Mouse (Mus musculus): Measurements from ENCODE around the gene Nfe2l1. TPM values are rescaled to one million over a fixed set of nuclear protein-coding genes. Genes with fewer than 3 reads are reported as not detected.

Gene Nfe2l1
- total RNA-seq, 1 experiment from 2014 or later, result 601 TPM

DNA sequence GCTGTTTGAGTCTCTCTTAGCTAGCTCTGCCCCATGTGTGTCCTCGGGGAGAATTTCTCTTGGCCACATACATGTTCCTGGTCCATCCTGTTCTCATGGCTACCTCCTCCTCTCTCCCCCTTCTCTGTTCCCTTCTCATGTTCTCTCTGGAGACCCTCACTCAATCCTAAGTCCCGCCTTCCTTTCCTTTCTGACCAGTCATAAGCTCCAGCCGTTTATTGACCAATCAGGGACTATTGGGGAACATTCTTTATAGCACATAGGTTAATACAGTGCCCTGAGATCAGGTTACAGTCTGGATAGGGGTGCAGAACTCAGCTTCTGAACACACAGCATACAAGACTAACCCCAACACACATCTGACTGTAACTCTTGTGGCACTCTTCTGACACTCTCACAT, 17.5 kb upstream of the Nfe2l1 start:
- no peak for DNase-seq

- no peak for DNase-seq
Observed at GRCm38 (mm10) chr11:96843627-96844026, 13.9 kb upstream of the Nfe2l1 start.

DNA sequence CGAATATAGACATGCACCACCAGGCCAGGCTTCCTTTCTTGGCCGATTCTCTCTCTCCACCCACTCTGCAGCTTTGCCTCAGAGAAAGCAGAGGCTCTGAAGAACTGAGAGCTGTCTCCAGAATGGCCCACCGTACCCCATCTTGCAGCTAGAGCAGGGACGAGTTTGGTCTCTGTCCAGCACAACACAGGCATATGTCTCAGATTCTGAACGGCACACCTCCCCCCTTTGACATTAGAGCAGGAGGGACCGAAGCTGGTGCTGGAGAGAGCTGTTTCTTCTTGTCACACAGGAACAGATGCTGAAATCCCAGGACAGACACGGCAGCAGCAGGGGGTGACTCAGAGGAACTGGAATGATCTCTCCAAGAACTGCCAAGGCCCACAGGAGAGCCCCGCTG, 10.5 kb upstream of the Nfe2l1 start:
- DNase-seq, result no peak

DNA sequence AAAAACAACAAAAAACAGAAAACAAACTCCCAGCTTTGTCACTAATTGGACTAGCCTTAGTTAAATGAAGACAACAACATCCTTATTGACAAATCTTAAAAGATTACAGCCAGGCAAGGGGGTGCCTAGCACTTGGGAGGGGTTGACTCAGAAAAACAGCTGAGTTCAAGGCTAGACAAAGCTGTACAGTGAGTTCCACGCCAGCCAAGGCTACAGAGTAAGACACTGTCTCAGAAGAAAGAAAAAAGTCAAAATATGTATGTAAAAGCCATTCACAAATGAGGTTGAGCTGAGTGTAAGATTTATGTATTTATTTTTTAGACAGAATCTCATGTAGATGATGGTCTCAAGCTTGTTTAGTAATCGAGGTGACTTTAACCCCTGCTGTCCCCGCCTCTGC, 10.1 kb upstream of the Nfe2l1 start:
- DNase-seq, result no peak

- DNase-seq, result no peak
Observed at GRCm38 (mm10) chr11:96839428-96839827, 9.7 kb upstream of the Nfe2l1 start.

DNA sequence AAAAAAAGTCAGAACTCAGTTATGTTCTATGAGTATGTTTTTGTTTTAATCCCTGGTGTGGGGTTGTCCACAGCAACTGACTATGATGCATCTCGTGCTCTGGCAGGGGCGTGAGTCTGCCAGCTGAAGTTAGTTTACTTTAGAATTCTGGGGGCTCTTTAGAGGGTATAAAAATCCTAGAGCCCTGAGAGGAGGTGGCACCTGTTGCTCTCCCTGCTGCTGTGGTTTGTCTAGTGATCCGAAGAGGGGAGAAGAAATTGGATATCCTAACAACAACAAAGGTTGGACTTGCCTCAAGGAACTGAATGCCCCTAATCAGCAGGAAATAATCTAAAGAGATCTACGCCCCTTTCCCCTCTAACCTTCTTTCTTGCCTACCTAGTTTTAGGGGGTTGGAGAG, 8.6 kb upstream of the Nfe2l1 start:
- no peak for DNase-seq

DNA sequence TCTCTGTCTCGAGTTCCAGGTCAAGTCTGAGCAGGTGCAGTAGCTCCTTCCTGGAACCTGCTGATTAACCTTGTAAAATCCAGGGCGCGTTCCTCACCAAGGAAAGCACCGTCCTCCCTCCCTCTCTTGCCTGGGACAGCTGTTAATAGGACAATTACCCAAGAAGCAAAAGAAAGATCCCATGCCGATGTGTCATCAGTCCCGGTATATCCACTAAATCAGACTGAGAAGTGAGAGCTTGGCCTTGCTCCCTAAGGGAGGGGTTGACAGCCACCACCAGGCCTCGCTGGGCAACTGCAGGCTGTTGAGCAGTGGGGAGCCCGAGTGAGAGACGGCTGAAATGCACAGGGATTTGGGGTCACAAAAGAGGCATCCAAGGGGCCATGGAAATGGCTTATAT, 7.5 kb upstream of the Nfe2l1 start:
- peak; percentile 44 for DNase-seq

DNA sequence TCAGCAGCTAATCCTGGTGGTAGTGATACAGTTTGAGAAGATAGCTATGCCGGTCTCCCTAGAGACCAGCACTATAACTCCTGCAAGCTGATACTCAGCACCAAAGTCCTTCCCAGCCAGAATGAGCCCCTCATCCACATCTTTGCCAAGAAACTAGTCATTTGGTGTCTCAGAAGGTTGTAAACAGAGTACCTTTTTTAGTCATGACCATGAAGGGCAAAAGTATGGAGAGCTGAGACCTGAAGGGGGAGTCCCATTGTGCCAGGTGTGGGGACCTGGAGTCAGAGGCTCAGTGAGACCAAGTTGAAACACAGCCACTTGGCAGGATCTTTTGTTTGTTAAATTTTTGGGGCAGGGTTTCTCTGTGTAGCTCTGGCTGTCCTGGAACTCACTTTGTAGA, 4.4 kb upstream of the Nfe2l1 start:
- no peak for DNase-seq

DNA sequence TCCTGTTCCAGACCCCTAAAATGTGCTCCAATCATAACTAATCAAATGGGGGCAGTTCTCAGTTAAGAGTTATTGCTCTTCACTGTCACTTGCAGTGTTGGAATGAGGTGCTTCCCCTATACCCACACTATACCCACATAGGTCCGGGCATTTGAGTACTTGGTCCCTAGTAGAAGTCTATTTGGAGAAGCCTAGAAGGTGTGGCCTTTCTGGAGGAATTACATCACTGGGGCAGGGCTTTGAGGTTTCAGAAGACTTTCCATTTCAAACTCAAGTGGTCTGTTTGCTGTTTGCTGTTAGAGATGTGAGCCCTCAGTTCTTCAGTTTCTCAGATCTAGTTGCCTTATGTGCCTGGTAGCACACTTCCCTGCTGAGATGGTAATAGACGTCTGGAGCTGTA, 3.2 kb upstream of the Nfe2l1 start:
- DNase-seq, result no peak

DNA sequence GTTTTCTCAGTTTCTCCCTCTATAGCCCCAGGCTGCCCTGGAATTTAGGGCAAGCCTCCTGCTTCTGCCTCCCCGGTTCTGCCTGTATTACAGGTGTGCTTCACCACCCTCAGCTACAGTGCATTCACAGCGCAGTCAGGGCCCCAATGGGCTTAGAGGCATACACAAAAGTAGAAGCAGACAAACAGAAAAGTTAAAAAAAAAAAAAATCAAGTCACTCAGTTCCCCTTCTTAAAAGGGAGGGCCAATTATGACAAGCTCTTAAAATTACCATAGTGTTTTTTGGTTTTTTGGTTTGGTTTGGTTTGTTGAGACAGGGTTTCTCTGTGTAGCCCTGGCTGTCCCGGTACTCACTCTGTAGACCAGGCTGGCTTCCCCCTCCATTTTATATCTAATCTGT, 2.8 kb upstream of the Nfe2l1 start:
- DNase-seq, result no peak

DNA sequence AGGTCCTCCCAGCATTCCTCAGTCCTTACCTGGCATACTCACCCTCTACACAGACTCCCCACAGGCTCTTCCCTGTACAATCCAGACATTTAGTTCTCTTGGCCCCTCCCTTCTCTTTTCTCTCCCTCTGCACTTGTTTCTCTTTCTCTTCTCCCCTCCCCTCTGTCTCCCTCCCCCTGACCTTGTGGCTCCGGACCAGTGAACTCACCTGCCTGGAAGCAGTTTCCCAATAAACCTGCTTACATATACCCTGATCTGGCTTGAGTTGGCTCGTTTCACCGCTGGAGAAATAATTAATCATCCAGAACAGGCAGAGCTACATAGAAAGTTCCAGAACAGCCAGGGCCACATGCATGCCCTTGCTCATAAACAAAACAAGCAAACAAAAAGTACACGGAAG, 1.7 kb upstream of the Nfe2l1 start:
- no peak for DNase-seq

DNA sequence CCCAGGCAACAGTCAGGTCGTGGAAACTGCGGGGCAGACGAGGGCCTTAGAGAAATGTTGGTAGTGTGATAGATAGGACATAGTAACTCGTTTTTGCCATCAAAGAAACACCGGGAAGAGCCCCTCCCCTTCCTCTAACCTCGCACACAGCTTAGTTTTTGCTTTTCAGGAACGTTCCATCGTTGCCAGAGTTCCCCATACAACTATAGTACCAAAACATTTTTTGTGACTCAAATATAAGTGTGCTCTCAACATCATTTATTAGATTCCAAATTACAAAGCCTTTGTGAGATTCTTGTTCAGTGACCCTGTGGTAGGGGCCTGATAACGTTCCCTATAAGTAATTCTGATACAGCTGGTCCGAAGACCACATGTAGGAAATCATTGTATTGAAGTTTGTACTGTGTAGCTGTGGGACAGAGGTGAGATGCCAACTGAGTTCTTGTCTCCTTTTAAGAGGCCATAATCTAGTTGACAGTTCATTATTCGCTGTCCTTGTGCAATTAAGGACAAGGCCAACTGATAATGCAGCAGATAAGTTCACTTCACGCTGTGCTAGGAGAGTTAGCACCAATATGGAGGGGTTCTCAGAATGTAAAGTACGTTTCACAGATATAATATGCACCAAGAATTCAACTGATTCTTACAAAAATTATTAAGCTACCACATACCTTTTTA, 910 bp upstream of the Nfe2l1 start:
- no peak for DNase-seq

GRCm38 (mm10) chr11:96829403-96829812, 360 bp downstream of the Nfe2l1 start:
- DNase-seq, result peak; percentile 94

DNA sequence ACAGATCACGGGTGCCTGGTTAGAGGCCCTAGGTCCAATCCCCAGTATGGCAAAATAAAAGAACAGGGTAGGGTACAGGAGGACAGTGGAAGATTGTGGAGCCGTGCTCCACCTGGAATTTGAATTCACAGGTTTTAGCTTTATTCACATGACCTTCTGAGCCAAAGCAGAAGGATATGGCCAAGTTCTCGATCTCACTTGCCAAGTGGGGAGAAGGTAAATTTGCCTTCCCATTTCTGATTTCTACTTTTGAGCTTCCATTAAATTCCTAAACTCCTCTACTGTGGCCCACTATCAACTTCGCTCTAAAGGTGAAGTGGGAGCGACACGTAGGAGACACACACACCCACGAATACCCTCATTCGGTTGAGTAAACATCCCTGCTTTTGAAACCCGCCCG, 887 bp downstream of the Nfe2l1 start:
- DNase-seq, result no peak

- no peak for DNase-seq
Observed at GRCm38 (mm10) chr11:96827917-96828316, 1.9 kb downstream of the Nfe2l1 start.

- no peak for DNase-seq
Observed at GRCm38 (mm10) chr11:96827062-96827581, 2.6 kb downstream of the Nfe2l1 start.

DNA sequence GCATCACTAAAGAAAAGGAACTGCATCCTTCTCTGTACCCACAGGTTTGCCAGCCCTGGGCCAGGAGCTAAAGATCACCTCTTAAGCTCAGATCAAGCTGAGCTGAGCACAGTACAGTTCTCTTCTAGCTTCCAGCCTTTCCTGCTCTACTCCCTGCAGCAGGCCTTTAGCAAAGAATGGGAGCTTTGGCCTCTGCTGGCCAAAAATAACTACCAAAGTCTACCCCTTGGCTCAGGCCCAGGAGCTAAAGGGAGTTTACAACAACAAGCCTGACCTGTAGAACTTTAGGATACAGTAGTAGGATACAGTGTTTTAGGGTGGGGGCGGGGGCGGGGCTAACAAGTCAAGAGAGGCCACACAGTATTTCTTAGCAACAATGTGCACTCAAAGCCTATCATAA, 3.3 kb downstream of the Nfe2l1 start:
- no peak for DNase-seq

- peak; percentile 83 for DNase-seq
Observed at GRCm38 (mm10) chr11:96824783-96825495, 4.8 kb downstream of the Nfe2l1 start.

DNA sequence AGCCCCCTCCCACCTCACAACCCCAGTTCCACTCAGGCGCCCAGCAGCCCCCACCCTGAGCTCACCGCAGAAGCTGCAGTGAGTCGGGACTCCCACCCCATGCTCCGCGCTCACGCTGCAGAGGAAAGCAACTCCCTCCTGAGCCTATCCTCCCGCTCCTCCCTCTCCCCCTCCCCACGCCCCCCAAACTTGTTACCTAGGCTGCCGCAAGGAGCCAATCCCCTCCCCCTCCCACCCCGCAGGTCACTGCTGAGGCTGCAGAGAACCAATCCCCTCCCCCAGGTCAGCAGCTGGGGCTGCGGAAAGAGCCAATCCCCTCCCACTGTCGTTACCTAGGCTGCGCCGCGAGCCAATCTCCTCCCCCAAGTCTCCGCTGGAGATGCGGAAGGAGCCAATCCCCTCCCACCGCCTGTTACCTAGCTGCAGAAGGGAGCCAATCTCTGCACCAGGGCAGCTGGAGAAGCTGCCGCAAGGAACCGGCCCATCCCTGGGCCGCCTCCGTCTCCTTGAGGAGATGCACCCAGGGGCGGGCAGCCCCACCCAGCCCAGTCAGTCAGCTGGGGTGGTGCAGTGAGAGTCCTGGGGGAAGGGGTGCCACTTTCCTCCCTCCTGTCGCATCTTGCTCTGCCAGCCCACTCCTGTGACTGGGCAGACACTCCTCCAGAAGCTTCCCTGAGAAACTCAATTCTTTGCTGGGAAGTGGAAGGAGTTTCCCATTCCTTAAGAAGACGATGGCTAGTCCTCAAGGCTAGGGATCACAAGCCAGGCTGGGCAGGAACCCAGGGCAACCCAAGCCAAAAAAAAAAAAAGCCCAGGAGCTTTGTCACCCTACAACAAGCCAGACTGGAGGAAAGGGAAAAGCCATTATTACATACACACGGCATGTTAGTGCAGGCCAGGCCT, 5.6 kb downstream of the Nfe2l1 start:
- peak; percentile 91 for DNase-seq

- DNase-seq, result no peak
Observed at GRCm38 (mm10) chr11:96823471-96823837, 6.3 kb downstream of the Nfe2l1 start.

- DNase-seq, result peak; percentile 50
Observed at GRCm38 (mm10) chr11:96822675-96823470, 6.9 kb downstream of the Nfe2l1 start.

DNA sequence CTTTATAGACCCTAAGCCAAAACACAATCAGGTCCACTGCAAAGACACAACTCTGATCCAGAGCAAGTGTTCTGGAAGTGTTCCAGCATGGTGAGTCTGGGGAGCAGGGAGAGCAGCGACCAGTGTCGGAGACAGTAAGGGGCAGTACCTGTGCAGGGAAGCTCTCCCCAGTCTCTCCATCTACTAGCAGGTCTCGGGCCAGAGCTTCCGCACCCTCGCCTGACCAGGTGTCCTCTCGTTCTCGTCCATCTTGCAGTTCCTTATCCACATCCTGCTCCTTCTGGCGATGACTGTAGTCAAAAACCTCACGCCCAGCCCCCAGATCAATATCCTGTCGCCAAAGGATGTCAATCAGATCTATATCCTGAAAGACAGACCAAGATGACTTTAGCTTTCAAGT, 7.8 kb downstream of the Nfe2l1 start:
- DNase-seq, result no peak

All from adrenal gland, postnatal 25 days (tissue).